Mouse (Mus musculus) kidney, adult 2 months (tissue): ENCODE results near the gene Rnf44.

Experiments used
- CTCF ChIP-seq: fragments of 200-500 bp; conservative IDR thresholded peaks from 2 replicates; pipeline ENCODE4 v1.5.1; 2011; ENCODE audit warnings: low read depth, mild to moderate bottlenecking, control low read depth, low read length, moderate library complexity, mixed read lengths; ENCODE audit not compliant: insufficient read depth, insufficient read length
- POLR2A ChIP-seq: fragments of 200-500 bp; IDR thresholded peaks from one replicate; pipeline ENCODE4 v1.6.1; 2011; ENCODE audit warnings: low read depth, low read length, control low read depth

- TF ChIP-seq CTCF (no peak), POLR2A (no peak)
Observed at GRCm38 (mm10) chr13:54660877-54661276, 32.8 kb downstream of the Rnf44 start.
